Mouse (Mus musculus): ENCODE data around the gene Inpp5e.
"Not testable (repeated sequence)": the region's sequence is repeated elsewhere in the genome, so short reads cannot be mapped to it uniquely, and the experiment has no call there.

The Inpp5e gene

GRCm38 (mm10) chr2:26421969-26422368 is 13.0 kb upstream of the Inpp5e start:
- no peak for DNase-seq (ENCODE audit: low read depth, low spot score)

- DNase-seq (ENCODE audit: low read depth, low spot score) = no peak
Measured at GRCm38 (mm10) chr2:26418120-26418519, 9.1 kb upstream of the Inpp5e start.

GRCm38 (mm10) chr2:26417066-26417465 is 8.1 kb upstream of the Inpp5e start:
- DNase-seq (ENCODE audit: low read depth, low spot score) = no peak

- no peak for DNase-seq (ENCODE audit: low read depth, low spot score)
Measured at GRCm38 (mm10) chr2:26410931-26411411, 2.0 kb upstream of the Inpp5e start.

GRCm38 (mm10) chr2:26410091-26410490 is 1.1 kb upstream of the Inpp5e start:
- DNase-seq (ENCODE audit: low read depth, low spot score) = no peak

GRCm38 (mm10) chr2:26409362-26409761 is 359 bp upstream of the Inpp5e start:
- DNase-seq (ENCODE audit: low read depth, low spot score) = no peak

- no peak for DNase-seq (ENCODE audit: low read depth, low spot score)
Measured at GRCm38 (mm10) chr2:26403306-26403705, 5.7 kb downstream of the Inpp5e start.

GRCm38 (mm10) chr2:26402265-26402664 is 6.7 kb downstream of the Inpp5e start:
- no peak for DNase-seq (ENCODE audit: low read depth, low spot score)

- DNase-seq (ENCODE audit: low read depth, low spot score) = no peak
Measured at GRCm38 (mm10) chr2:26401023-26401422, 8.0 kb downstream of the Inpp5e start.

GRCm38 (mm10) chr2:26400296-26400695 is 8.7 kb downstream of the Inpp5e start:
- no peak for DNase-seq (ENCODE audit: low read depth, low spot score)

- DNase-seq (ENCODE audit: low read depth, low spot score) = peak; percentile 54
Measured at GRCm38 (mm10) chr2:26399647-26400046, 9.4 kb downstream of the Inpp5e start.

GRCm38 (mm10) chr2:26398978-26399377 is 10.0 kb downstream of the Inpp5e start:
- DNase-seq (ENCODE audit: low read depth, low spot score) = no peak

GRCm38 (mm10) chr2:26391617-26392016 is 17.4 kb downstream of the Inpp5e start:
- DNase-seq (ENCODE audit: low read depth, low spot score) = no peak

- DNase-seq (ENCODE audit: low read depth, low spot score) = no peak
Measured at GRCm38 (mm10) chr2:26390954-26391353, 18.0 kb downstream of the Inpp5e start.

- DNase-seq (ENCODE audit: low read depth, low spot score) = peak; percentile 61
Measured at GRCm38 (mm10) chr2:26389154-26389690, 19.8 kb downstream of the Inpp5e start, which contains the start of the genes Entr1 and Pmpca. Entr1 (minus strand) TSS chr2:26389316. Pmpca (plus strand) TSS chr2:26389339.

GRCm38 (mm10) chr2:26388682-26389153 is 20.3 kb downstream of the Inpp5e start:
- DNase-seq (ENCODE audit: low read depth, low spot score) = no peak

- DNase-seq (ENCODE audit: low read depth, low spot score) = no peak
Measured at GRCm38 (mm10) chr2:26387713-26388112, 21.3 kb downstream of the Inpp5e start.

- DNase-seq (ENCODE audit: low read depth, low spot score) = not testable (repeated sequence)
Measured at GRCm38 (mm10) chr2:26380871-26381270, 28.1 kb downstream of the Inpp5e start.

GRCm38 (mm10) chr2:26380131-26380771 is 28.8 kb downstream of the Inpp5e start, which contains the start of gene Snapc4:
Snapc4 (minus strand) TSS chr2:26380653.
- DNase-seq (ENCODE audit: low read depth, low spot score) = peak; percentile 57

GRCm38 (mm10) chr2:26372396-26372795 is 36.6 kb downstream of the Inpp5e start:
- no peak for DNase-seq (ENCODE audit: low read depth, low spot score)

GRCm38 (mm10) chr2:26368572-26368971 is 40.4 kb downstream of the Inpp5e start:
- no peak for DNase-seq (ENCODE audit: low read depth, low spot score)

- no peak for DNase-seq (ENCODE audit: low read depth, low spot score)
Measured at GRCm38 (mm10) chr2:26367911-26368310, 41.1 kb downstream of the Inpp5e start.
